Mouse (Mus musculus): ENCODE results near the gene Crtc1. TPM values are rescaled to one million over a fixed set of nuclear protein-coding genes. Genes with fewer than 3 reads are reported as not detected.

Gene Crtc1
- polyA plus RNA-seq, 1 experiment from 2014 or later, result 13.6 TPM

- no peak overlapping the region for H3K4me3 ChIP-seq (replicated peaks; ENCODE audit: low read depth, low read length)
- H3K4me1 ChIP-seq (replicated peaks; ENCODE audit: insufficient read depth, low read length), result no peaks in the 10 kb centered on the region
- no peak for ATAC-seq (replicated peaks; ENCODE audit: low FRiP score, low read depth)
- no peak overlapping the region for H3K9ac ChIP-seq (ENCODE audit: low read depth, low read length)
- 57% methylated on average over 5 of the region's 5 CpGs for WGBS
- TF ChIP-seq CTCF (IDR thresholded peaks at IDR 0.05; ENCODE audit: low read depth), result no peak
- H3K4me2 ChIP-seq (ENCODE audit: low read length), result no peak overlapping the region
- DNase-seq (ENCODE audit: low spot score), result no peak
- no peaks in the 10 kb centered on the region for H3K36me3 ChIP-seq (ENCODE audit: insufficient read depth, low read length)
- no peak overlapping the region for H3K27ac ChIP-seq
- no peaks in the 10 kb centered on the region for H3K27me3 ChIP-seq (ENCODE audit: insufficient read depth, low read length)
- H3K9me3 ChIP-seq (replicated peaks; ENCODE audit: low read length), result no peaks in the 10 kb centered on the region
These were observed 72.8 kb downstream of the Crtc1 start for GRCm38 (mm10) chr8:70366588-70366987.

DNA sequence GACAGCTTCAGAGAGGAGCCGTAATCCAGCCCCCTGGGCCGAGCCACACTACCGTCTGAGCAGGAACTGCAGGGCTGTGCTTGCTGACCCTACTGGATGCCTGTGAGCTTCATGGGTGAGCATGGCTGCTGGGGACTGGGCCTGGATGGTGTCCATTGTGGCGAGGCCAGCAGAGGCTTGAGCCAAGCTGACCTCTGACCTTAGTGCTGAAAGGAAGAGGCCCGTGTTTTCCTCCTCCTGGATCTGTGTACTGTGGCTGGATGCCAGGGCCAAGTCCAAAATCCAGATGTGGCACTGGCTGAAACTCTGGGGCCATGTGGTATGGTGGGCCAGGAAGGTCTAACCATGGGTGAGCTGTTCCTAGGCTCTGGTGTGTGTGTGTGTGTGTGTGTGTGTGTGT lies 75.3 kb downstream of the Crtc1 start:
- ATAC-seq (replicated peaks; ENCODE audit: low FRiP score, low read depth), result peak; percentile 41; the same call in 1 of the 2 replicates
- 31% methylated on average over 5 of the region's 5 CpGs for WGBS
- DNase-seq (ENCODE audit: low spot score), result no peak
- H3K4me1 ChIP-seq (replicated peaks; ENCODE audit: insufficient read depth, low read length), result no peaks in the 10 kb centered on the region
- no peaks in the 10 kb centered on the region for H3K9me3 ChIP-seq (replicated peaks; ENCODE audit: low read length)
- H3K27me3 ChIP-seq (ENCODE audit: insufficient read depth, low read length), result no peaks in the 10 kb centered on the region
- TF ChIP-seq CTCF (IDR thresholded peaks at IDR 0.05; ENCODE audit: low read depth), result no peak
- H3K4me3 ChIP-seq (replicated peaks; ENCODE audit: low read depth, low read length), result no peak overlapping the region
- H3K36me3 ChIP-seq (ENCODE audit: insufficient read depth, low read length), result no peaks in the 10 kb centered on the region
- H3K4me2 ChIP-seq (ENCODE audit: low read length), result no peak overlapping the region
- no peak overlapping the region for H3K9ac ChIP-seq (ENCODE audit: low read depth, low read length)
- H3K27ac ChIP-seq, result no peak overlapping the region

DNA sequence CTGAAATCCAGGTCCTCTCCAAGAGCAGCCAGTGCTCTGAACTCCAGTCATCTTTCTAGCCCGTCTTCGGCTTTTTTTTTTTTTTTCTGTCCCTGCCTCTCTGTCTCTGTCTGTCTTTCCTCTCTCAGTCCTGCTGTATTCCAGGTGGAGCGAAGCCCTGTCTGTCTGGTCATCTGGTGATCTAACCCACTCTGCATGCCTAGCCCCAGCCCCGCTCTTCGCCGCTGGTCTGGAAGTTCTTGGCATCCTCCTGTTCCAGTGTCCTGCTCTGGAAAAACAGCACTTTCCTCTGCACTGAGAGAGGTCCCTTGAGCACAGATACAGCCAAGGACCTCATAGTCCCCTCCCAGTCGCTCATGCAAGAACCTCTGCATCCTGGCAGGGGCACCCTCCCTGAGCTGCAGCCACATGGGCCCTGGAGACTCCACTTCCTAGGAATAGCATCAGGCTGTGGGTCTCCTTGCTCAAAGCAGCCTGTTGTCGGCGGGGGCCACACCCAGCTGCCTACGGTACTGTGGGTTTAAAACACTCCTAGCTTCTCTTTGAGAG lies 77.8 kb downstream of the Crtc1 start:
- no peak overlapping the region for H3K9ac ChIP-seq (ENCODE audit: low read depth, low read length)
- H3K4me3 ChIP-seq (replicated peaks; ENCODE audit: low read depth, low read length), result no peak overlapping the region
- no peak overlapping the region for H3K4me2 ChIP-seq (ENCODE audit: low read length)
- TF ChIP-seq CTCF (IDR thresholded peaks at IDR 0.05; ENCODE audit: low read depth), result no peak
- H3K36me3 ChIP-seq (ENCODE audit: insufficient read depth, low read length), result no peaks in the 10 kb centered on the region
- 69% methylated on average over 10 of the region's 10 CpGs for WGBS
- no peaks in the 10 kb centered on the region for H3K9me3 ChIP-seq (replicated peaks; ENCODE audit: low read length)
- DNase-seq (ENCODE audit: low spot score) (no peak), ATAC-seq (replicated peaks; ENCODE audit: low FRiP score, low read depth) (no peak)
- H3K27ac ChIP-seq, result no peak overlapping the region
- no peaks in the 10 kb centered on the region for H3K4me1 ChIP-seq (replicated peaks; ENCODE audit: insufficient read depth, low read length)
- no peaks in the 10 kb centered on the region for H3K27me3 ChIP-seq (ENCODE audit: insufficient read depth, low read length)

DNA sequence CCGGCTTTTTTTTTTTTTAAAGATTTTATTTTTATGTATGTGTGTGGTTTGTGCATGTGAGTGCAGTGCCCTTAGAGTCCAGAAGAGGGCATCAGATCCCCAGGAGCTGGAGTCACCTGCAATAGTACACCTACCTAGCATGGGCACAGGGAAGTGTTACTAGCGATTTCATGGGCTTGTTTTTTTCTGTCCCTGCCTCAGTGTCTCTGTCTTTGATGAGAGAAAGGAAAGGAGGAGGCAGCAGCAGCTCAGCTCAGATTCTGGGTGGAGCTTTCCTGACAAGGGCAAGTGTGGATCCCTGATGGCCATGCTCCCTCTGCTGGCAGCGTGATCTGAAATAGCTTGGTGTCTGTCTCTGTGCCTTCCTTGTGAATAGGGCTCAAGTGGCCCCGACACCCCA lies 78.6 kb downstream of the Crtc1 start:
- H3K4me3 ChIP-seq (replicated peaks; ENCODE audit: low read depth, low read length), result no peak overlapping the region
- no peak overlapping the region for H3K4me2 ChIP-seq (ENCODE audit: low read length)
- ATAC-seq (replicated peaks; ENCODE audit: low FRiP score, low read depth) (no peak), DNase-seq (ENCODE audit: low spot score) (no peak)
- no peaks in the 10 kb centered on the region for H3K36me3 ChIP-seq (ENCODE audit: insufficient read depth, low read length)
- H3K27ac ChIP-seq, result no peak overlapping the region
- no peak overlapping the region for H3K9ac ChIP-seq (ENCODE audit: low read depth, low read length)
- no peaks in the 10 kb centered on the region for H3K4me1 ChIP-seq (replicated peaks; ENCODE audit: insufficient read depth, low read length)
- WGBS, result 54% methylated on average over 4 of the region's 4 CpGs
- no peaks in the 10 kb centered on the region for H3K9me3 ChIP-seq (replicated peaks; ENCODE audit: low read length)
- TF ChIP-seq CTCF (IDR thresholded peaks at IDR 0.05; ENCODE audit: low read depth), result peak; percentile 49
- H3K27me3 ChIP-seq (ENCODE audit: insufficient read depth, low read length), result no peaks in the 10 kb centered on the region

DNA sequence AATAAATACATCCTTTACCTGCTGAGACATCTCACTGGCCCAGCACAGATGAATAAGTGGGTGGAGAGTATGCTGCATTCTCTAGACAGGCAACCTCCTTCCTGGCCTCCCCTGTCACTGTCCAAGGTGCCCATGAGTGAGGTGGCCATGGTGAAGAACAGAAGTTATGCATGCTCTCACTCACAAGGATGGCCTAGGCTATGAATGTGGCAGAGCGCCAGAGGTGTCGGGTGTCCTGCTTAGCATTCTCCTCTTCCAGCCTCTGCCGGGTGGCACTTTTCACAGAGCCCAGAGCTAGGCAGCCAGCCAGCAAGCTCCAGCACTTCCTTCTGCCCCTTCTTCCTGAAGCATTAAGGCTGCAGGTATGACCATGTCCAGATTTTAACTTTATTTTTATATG lies 80.0 kb downstream of the Crtc1 start:
- Histone ChIP-seq H3K9me3 (replicated peaks; ENCODE audit: low read length) (no peaks in the 10 kb centered on the region), H3K9ac (ENCODE audit: low read depth, low read length) (no peak overlapping the region), H3K4me3 (replicated peaks; ENCODE audit: low read depth, low read length) (no peak overlapping the region), H3K4me1 (replicated peaks; ENCODE audit: insufficient read depth, low read length) (no peaks in the 10 kb centered on the region), H3K4me2 (ENCODE audit: low read length) (no peak overlapping the region), H3K27me3 (ENCODE audit: insufficient read depth, low read length) (no peaks in the 10 kb centered on the region), H3K27ac (no peak overlapping the region), H3K36me3 (ENCODE audit: insufficient read depth, low read length) (no peaks in the 10 kb centered on the region)
- ATAC-seq (replicated peaks; ENCODE audit: low FRiP score, low read depth) (peak; percentile 53), DNase-seq (ENCODE audit: low spot score) (peak; percentile 48)
- WGBS, result 6% methylated on average over 3 of the region's 3 CpGs
- TF ChIP-seq CTCF (IDR thresholded peaks at IDR 0.05; ENCODE audit: low read depth), result no peak

DNA sequence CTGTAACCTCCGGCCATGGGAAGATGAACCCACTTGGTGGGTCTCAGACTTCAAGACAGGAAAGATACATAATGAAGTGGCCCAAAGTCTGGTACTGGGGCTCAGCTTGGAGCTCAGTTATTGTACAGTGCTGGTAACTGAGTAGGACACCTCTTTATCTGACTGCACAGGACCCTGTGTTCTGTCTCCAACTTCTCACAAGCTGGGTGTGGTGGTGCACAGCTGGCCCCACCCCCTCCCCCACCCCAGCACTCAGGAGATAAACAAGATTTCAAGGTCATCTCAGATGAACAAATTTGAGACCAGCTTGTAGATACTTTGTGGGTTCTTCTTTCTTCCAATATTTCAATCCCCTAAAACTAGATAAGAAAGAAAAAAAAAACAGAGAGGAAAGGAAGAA lies 83.3 kb downstream of the Crtc1 start:
- Histone ChIP-seq H3K9me3 (replicated peaks; ENCODE audit: low read length) (no peaks in the 10 kb centered on the region), H3K27me3 (ENCODE audit: insufficient read depth, low read length) (no peaks in the 10 kb centered on the region), H3K4me2 (ENCODE audit: low read length) (no peak overlapping the region), H3K4me1 (replicated peaks; ENCODE audit: insufficient read depth, low read length) (peaks cover 12% of the 10 kb centered on the region; the same call in 1 of the 2 replicates), H3K36me3 (ENCODE audit: insufficient read depth, low read length) (no peaks in the 10 kb centered on the region), H3K27ac (no peak overlapping the region), H3K9ac (ENCODE audit: low read depth, low read length) (no peak overlapping the region), H3K4me3 (replicated peaks; ENCODE audit: low read depth, low read length) (no peak overlapping the region)
- TF ChIP-seq CTCF (IDR thresholded peaks at IDR 0.05; ENCODE audit: low read depth), result no peak
- ATAC-seq (replicated peaks; ENCODE audit: low FRiP score, low read depth), result no peak
- no peak for DNase-seq (ENCODE audit: low spot score)
- WGBS, result 86% methylated on average over 1 of the region's 1 CpGs

DNA sequence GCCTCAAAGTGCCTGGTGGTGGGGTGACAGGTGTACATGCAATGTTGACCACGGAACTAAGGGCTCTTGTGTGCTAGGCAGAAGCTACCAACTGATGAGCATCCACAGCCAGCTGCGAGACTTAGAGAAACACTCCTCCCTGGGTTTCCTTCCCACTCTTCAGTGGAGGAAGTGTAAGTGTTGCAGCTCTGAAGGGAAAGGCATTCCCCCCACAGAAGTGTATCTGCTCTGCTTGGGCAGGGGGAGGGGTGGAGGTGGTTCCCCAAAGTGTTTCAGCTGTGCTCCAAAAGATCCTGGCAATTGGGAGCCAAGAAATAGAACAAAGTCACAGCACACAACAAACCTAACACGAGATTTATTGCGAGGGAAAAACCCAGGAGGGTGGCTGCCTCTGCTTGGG lies 85.4 kb downstream of the Crtc1 start:
- peaks cover 18% of the 10 kb centered on the region for H3K4me1 ChIP-seq (replicated peaks; ENCODE audit: insufficient read depth, low read length)
- no peaks in the 10 kb centered on the region for H3K9me3 ChIP-seq (replicated peaks; ENCODE audit: low read length)
- H3K9ac ChIP-seq (ENCODE audit: low read depth, low read length), result no peak overlapping the region
- TF ChIP-seq CTCF (IDR thresholded peaks at IDR 0.05; ENCODE audit: low read depth), result no peak
- peak overlapping the region; percentile 54 for H3K4me2 ChIP-seq (ENCODE audit: low read length)
- ATAC-seq (replicated peaks; ENCODE audit: low FRiP score, low read depth), result no peak
- no peaks in the 10 kb centered on the region for H3K27me3 ChIP-seq (ENCODE audit: insufficient read depth, low read length)
- WGBS, result 50% methylated on average over 4 of the region's 4 CpGs
- 0 out of 2 replicates have a peak overlapping the region, but pooled peaks have one; percentile 92 for H3K4me3 ChIP-seq (replicated peaks; ENCODE audit: low read depth, low read length)
- 0 out of 2 replicates have a peak, but pooled peaks cover 1% of the 10 kb centered on the region for H3K36me3 ChIP-seq (ENCODE audit: insufficient read depth, low read length)
- DNase-seq (ENCODE audit: low spot score), result no peak
- H3K27ac ChIP-seq, result 0 out of 2 replicates have a peak overlapping the region, but pooled peaks have one; percentile 2

All from kidney, postnatal 0 days (tissue).